Mouse (Mus musculus): ENCODE results near the gene Dnaja3. TPM values are rescaled to one million over a fixed set of nuclear protein-coding genes. Genes with fewer than 3 reads are reported as not detected.
A peak's percentile ranks its signal among the peaks of the same experiment; 100 is the strongest.

Dnaja3 gene
- polyA plus RNA-seq, 1 experiment from 2014 or later = 65.5 TPM

- no peaks in the 10 kb centered on the region for H3K9me3 ChIP-seq
- ATAC-seq (replicated peaks) = peak; percentile 90
- peaks cover 12% of the 10 kb centered on the region; the same call in 1 of the 2 replicates for H3K36me3 ChIP-seq (replicated peaks)
- no peaks in the 10 kb centered on the region for H3K27me3 ChIP-seq (replicated peaks)
- peak within 1 kb of the TSS; percentile 83 for H3K4me3 ChIP-seq
- peaks cover 9% of the 10 kb centered on the region for H3K4me1 ChIP-seq
- H3K9ac ChIP-seq = peak within 1 kb of the TSS; percentile 82
- H3K27ac ChIP-seq = peak within 1 kb of the TSS; percentile 92
- peak within 1 kb of the TSS; percentile 92 for H3K4me2 ChIP-seq
- WGBS = 12% methylated on average over 33 of the region's 33 CpGs
These were observed 79.1 kb downstream of the Dnaja3 start, which contains the start of gene Nmral1 for GRCm38 (mm10) chr16:4718753-4719518. Gene Nmral1 (minus strand): TSS chr16:4719356.

- no peak overlapping the region for H3K4me3 ChIP-seq
- no peaks in the 10 kb centered on the region for H3K36me3 ChIP-seq (replicated peaks)
- H3K27me3 ChIP-seq (replicated peaks) = no peaks in the 10 kb centered on the region
- WGBS = 79% methylated on average over 7 of the region's 7 CpGs
- no peaks in the 10 kb centered on the region for H3K9me3 ChIP-seq
- no peak overlapping the region for H3K27ac ChIP-seq
- H3K4me2 ChIP-seq = no peak overlapping the region
- H3K4me1 ChIP-seq = peaks cover 15% of the 10 kb centered on the region
- no peak for ATAC-seq (replicated peaks)
- no peak overlapping the region for H3K9ac ChIP-seq
These were observed 82.5 kb downstream of the Dnaja3 start for GRCm38 (mm10) chr16:4722128-4722914.

- no peak overlapping the region for H3K4me2 ChIP-seq
- no peaks in the 10 kb centered on the region for H3K36me3 ChIP-seq (replicated peaks)
- no peaks in the 10 kb centered on the region for H3K27me3 ChIP-seq (replicated peaks)
- no peak overlapping the region for H3K27ac ChIP-seq
- H3K4me3 ChIP-seq = no peak overlapping the region
- WGBS = 76% methylated on average over 3 of the region's 3 CpGs
- H3K9me3 ChIP-seq = no peaks in the 10 kb centered on the region
- ATAC-seq (replicated peaks) = no peak
- H3K9ac ChIP-seq = no peak overlapping the region
- H3K4me1 ChIP-seq = peaks cover 15% of the 10 kb centered on the region
These were observed 83.1 kb downstream of the Dnaja3 start for GRCm38 (mm10) chr16:4722915-4723209.

- Histone ChIP-seq H3K27me3 (replicated peaks) (no peaks in the 10 kb centered on the region), H3K4me2 (no peak overlapping the region), H3K27ac (no peak overlapping the region), H3K36me3 (replicated peaks) (no peaks in the 10 kb centered on the region), H3K9me3 (no peaks in the 10 kb centered on the region), H3K4me1 (peaks cover 10% of the 10 kb centered on the region), H3K9ac (no peak overlapping the region), H3K4me3 (no peak overlapping the region)
- WGBS = 78% methylated on average over 4 of the region's 4 CpGs
- ATAC-seq (replicated peaks) = no peak
These were observed 85.5 kb downstream of the Dnaja3 start for GRCm38 (mm10) chr16:4725266-4725665.

GRCm38 (mm10) chr16:4725780-4726527 lies 86.2 kb downstream of the Dnaja3 start, which contains the start of gene Hmox2:
Gene Hmox2 (plus strand): TSS chr16:4726361.
- peak; percentile 97 for ATAC-seq (replicated peaks)
- Histone ChIP-seq H3K9ac (peak within 1 kb of the TSS; percentile 93), H3K4me2 (peak within 1 kb of the TSS; percentile 57), H3K4me3 (peak within 1 kb of the TSS; percentile 92), H3K27me3 (replicated peaks) (no peaks in the 10 kb centered on the region), H3K27ac (peak within 1 kb of the TSS; percentile 85), H3K9me3 (no peaks in the 10 kb centered on the region), H3K4me1 (peaks cover 10% of the 10 kb centered on the region), H3K36me3 (replicated peaks) (no peaks in the 10 kb centered on the region)
- WGBS = 6% methylated on average over 35 of the region's 35 CpGs

GRCm38 (mm10) chr16:4726528-4727128 lies 86.8 kb downstream of the Dnaja3 start:
- Histone ChIP-seq H3K4me2 (peak overlapping the region; percentile 57), H3K9me3 (no peaks in the 10 kb centered on the region), H3K27me3 (replicated peaks) (no peaks in the 10 kb centered on the region), H3K27ac (peak overlapping the region; percentile 85), H3K36me3 (replicated peaks) (no peaks in the 10 kb centered on the region), H3K9ac (peak overlapping the region; percentile 93), H3K4me3 (peak overlapping the region; percentile 92), H3K4me1 (peaks cover 10% of the 10 kb centered on the region)
- WGBS = 1% methylated on average over 40 of the region's 40 CpGs
- peak; percentile 51 for ATAC-seq (replicated peaks)

- Histone ChIP-seq H3K27me3 (replicated peaks) (no peaks in the 10 kb centered on the region), H3K9ac (no peak overlapping the region), H3K27ac (no peak overlapping the region), H3K36me3 (replicated peaks) (no peaks in the 10 kb centered on the region), H3K4me3 (no peak overlapping the region; the same call in 1 of the 2 replicates), H3K4me1 (peaks cover 10% of the 10 kb centered on the region), H3K9me3 (no peaks in the 10 kb centered on the region), H3K4me2 (peak overlapping the region; percentile 57)
- WGBS = 95% methylated on average over 1 of the region's 1 CpGs
- ATAC-seq (replicated peaks) = no peak
These were observed 87.7 kb downstream of the Dnaja3 start for GRCm38 (mm10) chr16:4727526-4727925.

GRCm38 (mm10) chr16:4727963-4728362 lies 88.2 kb downstream of the Dnaja3 start:
- Histone ChIP-seq H3K4me2 (peak overlapping the region; percentile 57; the same call in 1 of the 2 replicates), H3K36me3 (replicated peaks) (no peaks in the 10 kb centered on the region), H3K9ac (no peak overlapping the region), H3K9me3 (no peaks in the 10 kb centered on the region), H3K27ac (no peak overlapping the region), H3K27me3 (replicated peaks) (no peaks in the 10 kb centered on the region), H3K4me3 (no peak overlapping the region), H3K4me1 (peaks cover 10% of the 10 kb centered on the region)
- WGBS = 68% methylated on average over 1 of the region's 1 CpGs
- ATAC-seq (replicated peaks) = no peak

- H3K9ac ChIP-seq = no peak overlapping the region
- H3K4me1 ChIP-seq = peaks cover 10% of the 10 kb centered on the region
- H3K4me2 ChIP-seq = no peak overlapping the region
- 82% methylated on average over 3 of the region's 3 CpGs for WGBS
- no peaks in the 10 kb centered on the region for H3K9me3 ChIP-seq
- H3K27ac ChIP-seq = no peak overlapping the region
- no peak for ATAC-seq (replicated peaks)
- H3K4me3 ChIP-seq = no peak overlapping the region
- H3K27me3 ChIP-seq (replicated peaks) = no peaks in the 10 kb centered on the region
- no peaks in the 10 kb centered on the region for H3K36me3 ChIP-seq (replicated peaks)
These were observed 91.1 kb downstream of the Dnaja3 start for GRCm38 (mm10) chr16:4730776-4731358.

GRCm38 (mm10) chr16:4736262-4736661 lies 96.5 kb downstream of the Dnaja3 start:
- no peak overlapping the region for H3K4me2 ChIP-seq
- H3K9me3 ChIP-seq = no peaks in the 10 kb centered on the region
- no peak overlapping the region for H3K9ac ChIP-seq
- H3K27me3 ChIP-seq (replicated peaks) = no peaks in the 10 kb centered on the region
- H3K27ac ChIP-seq = no peak overlapping the region
- no peaks in the 10 kb centered on the region for H3K4me1 ChIP-seq
- no peak overlapping the region for H3K4me3 ChIP-seq
- ATAC-seq (replicated peaks) = no peak
- 95% methylated on average over 2 of the region's 2 CpGs for WGBS
- no peaks in the 10 kb centered on the region for H3K36me3 ChIP-seq (replicated peaks)

GRCm38 (mm10) chr16:4739994-4740393 lies 100.2 kb downstream of the Dnaja3 start:
- no peak for ATAC-seq (replicated peaks)
- H3K27me3 ChIP-seq (replicated peaks) = no peaks in the 10 kb centered on the region
- no peak overlapping the region for H3K4me2 ChIP-seq
- no peaks in the 10 kb centered on the region for H3K4me1 ChIP-seq
- no peaks in the 10 kb centered on the region for H3K36me3 ChIP-seq (replicated peaks)
- no peak overlapping the region for H3K4me3 ChIP-seq
- WGBS = 84% methylated on average over 2 of the region's 2 CpGs
- H3K9me3 ChIP-seq = no peaks in the 10 kb centered on the region
- no peak overlapping the region for H3K27ac ChIP-seq
- no peak overlapping the region for H3K9ac ChIP-seq
